Mouse (Mus musculus): ENCODE data around the gene Alg14. TPM values are rescaled to one million over a fixed set of nuclear protein-coding genes. Genes with fewer than 3 reads are reported as not detected.

The Alg14 gene
- total and polyA plus RNA-seq, 3 experiments, result 6.0 to 10.2 (median 6.3) TPM

DNA sequence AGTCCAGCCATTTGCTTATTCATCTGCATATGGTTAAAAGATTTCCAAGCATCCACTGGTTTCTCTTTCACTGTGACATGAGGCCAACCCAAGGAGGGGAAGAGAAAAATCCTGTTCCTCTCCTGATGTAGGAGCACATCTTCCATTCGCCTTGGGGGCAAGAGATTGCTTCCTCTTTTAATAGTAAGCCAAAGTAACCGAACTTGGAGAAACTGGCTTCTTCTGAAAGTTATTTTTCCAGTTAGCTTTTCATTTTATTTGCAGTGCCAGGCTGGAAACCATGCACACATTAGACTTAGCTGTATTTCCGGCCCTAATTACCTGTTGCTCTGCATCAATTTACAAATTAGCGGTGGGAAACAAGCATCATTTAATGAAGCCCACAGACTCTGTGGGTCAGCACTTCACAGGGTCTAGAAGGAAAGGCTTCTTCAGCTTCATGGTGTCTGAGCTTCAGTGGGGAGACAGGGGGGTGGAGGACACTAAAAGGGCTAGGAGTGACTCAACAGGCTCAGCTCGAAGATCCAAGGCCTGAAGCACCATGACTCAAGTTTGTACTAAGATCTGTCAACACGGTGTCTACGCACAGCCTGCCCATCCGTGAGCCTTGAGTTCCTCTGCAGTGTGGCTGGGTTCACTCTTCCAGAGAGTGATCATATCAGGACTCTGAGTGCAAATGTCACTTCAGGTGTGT is 80.1 kb downstream of the Alg14 start:
- TF ChIP-seq MAFK (IDR thresholded peaks at IDR 0.05; ENCODE audit: insufficient replicate concordance, low read length) (no peak), JUN (IDR thresholded peaks at IDR 0.05; ENCODE audit: insufficient read depth, low read depth, low read length) (no peak), ETS1 (conservative IDR thresholded peaks at IDR 0.05; ENCODE audit: low read depth, low read length) (no peak), ZKSCAN1 (IDR thresholded peaks at IDR 0.05; ENCODE audit: borderline replicate concordance, low read depth, low read length) (no peak), TCF12 (IDR thresholded peaks at IDR 0.05; ENCODE audit: low read depth, low read length) (no peak)
- H3K4me1 ChIP-seq (ENCODE audit: control insufficient read depth in 1 of 2, insufficient read depth in 2 of 2), result peaks cover 0 to 24% of the 10 kb centered on the region in 2 experiments; a peak in 2 of 4 replicates
- H3K9me3 ChIP-seq (replicated peaks; ENCODE audit: low read length), result no peaks in the 10 kb centered on the region
- no peak overlapping the region for H3K27ac ChIP-seq (ENCODE audit: insufficient read depth, low read depth)
- H3K27me3 ChIP-seq (replicated peaks), result no peaks in the 10 kb centered on the region
- in situ Hi-C loops (cut with MboI; ENCODE audit: low pct_ligation_motif_present, low pct_unique_long_range_greater_than_20kb, low sequenced_read_pairs), result no loop called here
- dilution Hi-C loops (cut with MboI; ENCODE audit: extremely low pct_ligation_motif_present, extremely low pct_unique_long_range_greater_than_20kb, low sequenced_read_pairs), result no loop called here
- no peaks in the 10 kb centered on the region for H3K36me3 ChIP-seq (replicated peaks in 1 of 2; ENCODE audit: control insufficient read depth in 1 of 2, insufficient read depth in 1 of 2, low read length in 1 of 2)
- H3K79me2 ChIP-seq (replicated peaks; ENCODE audit: control insufficient read depth, extremely low read depth, insufficient read depth, poor library complexity, severe bottlenecking), result no peaks in the 10 kb centered on the region
- no peak overlapping the region for H3K9ac ChIP-seq (ENCODE audit: insufficient read depth, low read depth)
- no peak overlapping the region for H3K4me3 ChIP-seq (replicated peaks in 1 of 3; ENCODE audit: low read depth in 2 of 3, low read length in 2 of 3, poor library complexity in 1 of 3)
- H3K4me2 ChIP-seq (ENCODE audit: insufficient read depth, low read depth, poor library complexity, severe bottlenecking), result no peak overlapping the region
- DNase-seq (ENCODE audit: extremely low read depth), result no peak

DNA sequence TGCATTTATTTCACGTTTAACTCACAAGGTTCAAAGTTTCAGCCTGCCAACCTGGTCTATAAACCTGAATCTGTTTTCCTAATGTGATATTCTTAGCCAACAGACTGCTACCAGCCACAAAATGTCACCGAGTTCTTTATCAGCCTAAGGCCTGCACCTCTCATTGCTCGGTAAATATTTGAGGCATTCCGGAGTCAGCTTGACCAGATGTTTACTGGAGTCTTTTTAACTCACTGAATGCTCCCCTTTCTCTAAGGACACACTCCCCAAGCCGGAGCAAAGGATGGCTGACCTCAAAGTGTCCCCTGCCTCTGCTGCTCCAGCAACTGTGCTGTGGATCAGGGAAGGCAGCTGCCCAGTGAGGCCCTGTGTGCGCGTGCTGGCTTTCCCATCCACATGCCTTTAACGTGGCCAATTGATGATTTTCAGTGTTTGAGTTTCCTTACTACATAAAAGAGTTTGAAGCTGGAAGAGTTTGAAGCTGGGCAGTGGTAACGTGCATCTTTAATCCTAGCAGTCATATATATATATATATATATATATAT is 82.4 kb downstream of the Alg14 start:
- in situ Hi-C loops (cut with MboI; ENCODE audit: low pct_ligation_motif_present, low pct_unique_long_range_greater_than_20kb, low sequenced_read_pairs) (no loop called here), dilution Hi-C loops (cut with MboI; ENCODE audit: extremely low pct_ligation_motif_present, extremely low pct_unique_long_range_greater_than_20kb, low sequenced_read_pairs) (no loop called here)
- Histone ChIP-seq H3K4me1 (ENCODE audit: control insufficient read depth in 1 of 2, insufficient read depth in 2 of 2) (peaks cover 0 to 24% of the 10 kb centered on the region in 2 experiments; a peak in 2 of 4 replicates), H3K4me2 (ENCODE audit: insufficient read depth, low read depth, poor library complexity, severe bottlenecking) (no peak overlapping the region), H3K79me2 (replicated peaks; ENCODE audit: control insufficient read depth, extremely low read depth, insufficient read depth, poor library complexity, severe bottlenecking) (no peaks in the 10 kb centered on the region), H3K9ac (ENCODE audit: insufficient read depth, low read depth) (no peak overlapping the region), H3K9me3 (replicated peaks; ENCODE audit: low read length) (no peaks in the 10 kb centered on the region), H3K27ac (ENCODE audit: insufficient read depth, low read depth) (no peak overlapping the region), H3K36me3 (replicated peaks in 1 of 2; ENCODE audit: control insufficient read depth in 1 of 2, insufficient read depth in 1 of 2, low read length in 1 of 2) (no peaks in the 10 kb centered on the region), H3K27me3 (replicated peaks) (no peaks in the 10 kb centered on the region), H3K4me3 (replicated peaks in 1 of 3; ENCODE audit: low read depth in 2 of 3, low read length in 2 of 3, poor library complexity in 1 of 3) (no peak overlapping the region)
- DNase-seq (ENCODE audit: extremely low read depth), result no peak
- TF ChIP-seq HCFC1 (IDR thresholded peaks at IDR 0.05; ENCODE audit: low read depth, low read length) (no peak), UBTF (IDR thresholded peaks at IDR 0.05; ENCODE audit: low read depth, low read length) (no peak), ZKSCAN1 (IDR thresholded peaks at IDR 0.05; ENCODE audit: borderline replicate concordance, low read depth, low read length) (no peak), JUND (conservative IDR thresholded peaks at IDR 0.05; ENCODE audit: low read depth, low read length) (no peak)

DNA sequence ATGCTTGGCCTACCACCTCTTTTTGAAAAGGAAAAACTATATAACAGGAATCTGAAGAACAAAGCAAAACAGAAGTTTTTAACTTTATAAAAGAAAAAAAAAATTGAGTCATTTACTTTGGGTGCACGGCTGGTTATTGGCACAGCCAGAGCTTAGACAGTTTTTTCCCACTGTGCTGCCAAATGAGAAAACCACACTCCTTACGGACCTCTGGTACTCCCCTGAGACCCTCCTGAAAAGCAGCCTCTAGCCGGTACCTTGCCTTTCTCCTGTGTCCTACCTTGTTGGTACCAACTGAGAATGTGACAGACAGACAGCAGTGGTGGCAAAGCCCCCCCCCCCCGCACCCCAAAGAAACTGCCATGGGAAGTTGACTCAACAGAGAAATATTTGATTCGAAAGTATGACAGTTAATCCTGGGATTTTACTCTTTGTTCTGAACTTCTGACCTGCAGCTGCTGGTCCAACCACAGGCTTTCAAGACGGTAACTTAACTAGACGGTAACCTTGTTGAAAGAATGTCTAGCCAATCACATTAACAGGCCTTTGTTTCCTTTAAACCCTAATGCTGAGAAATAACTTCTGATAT is 84.1 kb downstream of the Alg14 start:
- no peak overlapping the region for H3K27ac ChIP-seq (ENCODE audit: insufficient read depth, low read depth)
- H3K36me3 ChIP-seq (replicated peaks in 1 of 2; ENCODE audit: control insufficient read depth in 1 of 2, insufficient read depth in 1 of 2, low read length in 1 of 2), result no peaks in the 10 kb centered on the region
- no peaks in the 10 kb centered on the region for H3K27me3 ChIP-seq (replicated peaks)
- no peak overlapping the region for H3K4me3 ChIP-seq (replicated peaks in 1 of 3; ENCODE audit: low read depth in 2 of 3, low read length in 2 of 3, poor library complexity in 1 of 3)
- peaks cover 0 to 13% of the 10 kb centered on the region in 2 experiments; a peak in 2 of 4 replicates for H3K4me1 ChIP-seq (ENCODE audit: control insufficient read depth in 1 of 2, insufficient read depth in 2 of 2)
- in situ Hi-C loops (cut with MboI; ENCODE audit: low pct_ligation_motif_present, low pct_unique_long_range_greater_than_20kb, low sequenced_read_pairs), result no loop called here
- H3K79me2 ChIP-seq (replicated peaks; ENCODE audit: control insufficient read depth, extremely low read depth, insufficient read depth, poor library complexity, severe bottlenecking), result no peaks in the 10 kb centered on the region
- DNase-seq (ENCODE audit: extremely low read depth), result no peak
- no peak overlapping the region for H3K4me2 ChIP-seq (ENCODE audit: insufficient read depth, low read depth, poor library complexity, severe bottlenecking)
- no peaks in the 10 kb centered on the region for H3K9me3 ChIP-seq (replicated peaks; ENCODE audit: low read length)
- H3K9ac ChIP-seq (ENCODE audit: insufficient read depth, low read depth), result no peak overlapping the region
- TF ChIP-seq POLR2A (IDR thresholded peaks at IDR 0.05; ENCODE audit: low read depth, low read length) (no peak), UBTF (IDR thresholded peaks at IDR 0.05; ENCODE audit: low read depth, low read length) (no peak), ZMIZ1 (IDR thresholded peaks at IDR 0.05; ENCODE audit: low read depth, low read length) (no peak), NRF1 (IDR thresholded peaks at IDR 0.05; ENCODE audit: low read depth, low read length) (no peak), ZNF384 (IDR thresholded peaks at IDR 0.05; ENCODE audit: low read depth, low read length) (no peak), USF2 (conservative IDR thresholded peaks at IDR 0.05; ENCODE audit: low read depth, low read length) (no peak), MXI1 (IDR thresholded peaks at IDR 0.05; ENCODE audit: low read depth, low read length) (no peak), TCF12 (IDR thresholded peaks at IDR 0.05; ENCODE audit: low read depth, low read length) (no peak), ZKSCAN1 (IDR thresholded peaks at IDR 0.05; ENCODE audit: borderline replicate concordance, low read depth, low read length) (no peak), E2F4 (IDR thresholded peaks at IDR 0.05; ENCODE audit: insufficient replicate concordance, low read depth, low read length) (no peak), KAT2A (IDR thresholded peaks at IDR 0.05; ENCODE audit: insufficient replicate concordance, low read length) (no peak), MAX (IDR thresholded peaks at IDR 0.05; ENCODE audit: low read length) (no peak)
- dilution Hi-C loops (cut with MboI; ENCODE audit: extremely low pct_ligation_motif_present, extremely low pct_unique_long_range_greater_than_20kb, low sequenced_read_pairs), result no loop called here
